In the genomic region with DNA sequence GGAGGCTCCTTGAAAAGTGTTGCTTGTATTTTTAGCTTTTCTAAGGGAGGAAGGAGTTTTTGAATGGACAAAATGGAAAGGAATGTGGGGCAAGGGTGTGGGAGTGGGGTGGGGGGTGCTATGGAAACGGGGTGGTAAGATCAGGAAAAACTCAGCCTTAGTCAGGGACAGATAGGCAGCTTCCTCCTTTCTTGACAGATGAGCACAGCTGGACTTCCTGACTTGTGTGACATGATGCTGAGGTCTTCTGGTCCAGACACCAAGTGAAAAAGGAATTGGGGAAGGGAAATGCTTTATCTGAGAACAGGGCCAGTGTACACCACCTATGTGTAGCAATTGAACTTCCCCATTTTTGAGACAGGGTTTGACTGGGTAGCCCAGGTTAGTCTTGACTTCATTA, we compare ENCODE assay signal across 11 mouse cellular contexts.
DNase-seq lines count a peak whose midpoint lies in the region; ATAC-seq and TF ChIP-seq lines count a peak whose summit lies in the region.
"Had no signal": no experiment of that assay in that cellular context is flagged by ENCODE, and none has a peak within 500 bp of the region (broad histone marks: within the 10 kb centered on the region; RNA-seq: fewer than 3 reads in every experiment).

No protein-coding gene starts in this region.

- H3K4me3 ChIP-seq in lung, embryonic 16.5 days (ENCODE audit: low read length) = no peak overlapping the region
- no peak overlapping the region for H3K4me3 ChIP-seq in heart, postnatal 0 days (ENCODE audit: low read depth, low read length)

- peaks cover 16% of the 10 kb centered on the region for H3K4me1 ChIP-seq in lung, embryonic 16.5 days (replicated peaks; ENCODE audit: control insufficient read depth, insufficient read depth, low read length)
- peaks cover 34% of the 10 kb centered on the region for H3K4me1 ChIP-seq in heart, postnatal 0 days (ENCODE audit: control insufficient read depth, insufficient read depth)

- H3K9ac ChIP-seq in lung, embryonic 16.5 days (ENCODE audit: low read length) = no peak overlapping the region
- no peak overlapping the region for H3K9ac ChIP-seq in heart, postnatal 0 days (replicated peaks; ENCODE audit: low read depth, low read length)
- H3K9ac ChIP-seq: liver, embryonic 14.5 days had no signal

- no peaks in the 10 kb centered on the region for H3K27me3 ChIP-seq in lung, embryonic 16.5 days (ENCODE audit: control insufficient read depth, insufficient read depth, low read depth, low read length)
- no peaks in the 10 kb centered on the region for H3K27me3 ChIP-seq in heart, postnatal 0 days (ENCODE audit: control insufficient read depth, insufficient read depth, low read length)

- 0 out of 2 replicates have a peak, but pooled peaks have one; percentile 31 for ATAC-seq in lung, embryonic 16.5 days (ENCODE audit: low read depth)
- peak; percentile 90 for ATAC-seq in common myeloid progenitor, adult 5-6 weeks (replicated peaks; ENCODE audit: low read depth, poor library complexity, severe bottlenecking)
- ATAC-seq in heart, postnatal 0 days (ENCODE audit: insufficient read depth, low read depth) = no peak
- ATAC-seq in megakaryocyte progenitor cell, adult 5-6 weeks (replicated peaks; ENCODE audit: poor library complexity) = peak; percentile 87

- no peak for DNase-seq in lung, adult 18-20 months
- peak; percentile 22 for DNase-seq in heart, postnatal 0 days (ENCODE audit: low spot score)
- DNase-seq in layer of hippocampus, postnatal 25 days (ENCODE audit: extremely low spot score in 1 of 2, low spot score in 1 of 2) = no peak
- no peak for DNase-seq in urinary bladder, adult 2 months (ENCODE audit: low spot score)
- no peak for DNase-seq in left cerebral cortex, postnatal 36 days (ENCODE audit: low spot score in 2 of 2)
- DNase-seq: right cerebral cortex, postnatal 25 days; thymus, postnatal 25 days had no signal

- intact Hi-C loops in left cerebral cortex, postnatal 36 days (cut with DNase I) = loop anchor here (5.0 kb wide), 2 partner anchors 57 to 77 kb away; no protein-coding TSS in a partner anchor

- H3K27ac ChIP-seq in lung, embryonic 16.5 days (ENCODE audit: low read length) = no peak overlapping the region
- H3K27ac ChIP-seq in heart, postnatal 0 days (ENCODE audit: low read depth) = peak overlapping the region; percentile 60
- H3K27ac ChIP-seq: liver, embryonic 14.5 days had no signal

- TF ChIP-seq CTCF in heart, postnatal 0 days (IDR thresholded peaks at IDR 0.05; ENCODE audit: low read depth) = no peak

- no peak overlapping the region for H3K4me2 ChIP-seq in lung, embryonic 16.5 days (ENCODE audit: low read depth, low read length)
- H3K4me2 ChIP-seq in heart, postnatal 0 days (ENCODE audit: low read depth, low read length) = no peak overlapping the region

- no peaks in the 10 kb centered on the region for H3K9me3 ChIP-seq in lung, embryonic 16.5 days (ENCODE audit: control insufficient read depth, low read length)
- H3K9me3 ChIP-seq in heart, postnatal 0 days (replicated peaks; ENCODE audit: control insufficient read depth, low read length) = no peaks in the 10 kb centered on the region

- TF ChIP-seq EP300 in heart, postnatal 0 days (IDR thresholded peaks at IDR 0.05; ENCODE audit: low read depth) = no peak

- 42% methylated on average over 1 of the region's 1 CpGs for WGBS in lung, embryonic 16.5 days
- WGBS in heart, postnatal 0 days = 20% methylated on average over 1 of the region's 1 CpGs

- H3K36me3 ChIP-seq in lung, embryonic 16.5 days (ENCODE audit: control insufficient read depth, insufficient read depth, low read length) = no peaks in the 10 kb centered on the region
- H3K36me3 ChIP-seq in heart, postnatal 0 days (replicated peaks; ENCODE audit: control insufficient read depth, insufficient read depth, low read length) = no peaks in the 10 kb centered on the region
